20 mouse cellular contexts compared by ENCODE assay signal in genomic region chr1:23418941-23419340, GRCm38 (mm10). TPM values are rescaled to one million over a fixed set of nuclear protein-coding genes. Genes with fewer than 3 reads are reported as not detected.
A peak's percentile ranks its signal among the peaks of the same experiment; 100 is the strongest.
DNase-seq lines count a peak whose midpoint lies in the region; ATAC-seq and TF ChIP-seq lines count a peak whose summit lies in the region.
"Had no signal": no experiment of that assay in that cellular context is flagged by ENCODE, and none has a peak within 500 bp of the region (broad histone marks: within the 10 kb centered on the region; RNA-seq: fewer than 3 reads in every experiment).

No protein-coding gene starts in this region.

- no peak for TF ChIP-seq CTCF in liver, postnatal 0 days (IDR thresholded peaks at IDR 0.05; ENCODE audit: low read depth)

- H3K9me3 ChIP-seq in liver, embryonic 13.5 days (replicated peaks), result no peaks in the 10 kb centered on the region
- H3K9me3 ChIP-seq in liver, postnatal 0 days (ENCODE audit: low read length), result no peaks in the 10 kb centered on the region
- H3K9me3 ChIP-seq: embryonic facial prominence, embryonic 15.5 days; forebrain, embryonic 10.5 days; heart, embryonic 12.5 days; hindbrain, embryonic 12.5 days had no signal

- no peak overlapping the region for H3K4me2 ChIP-seq in liver, embryonic 13.5 days
- no peak overlapping the region for H3K4me2 ChIP-seq in liver, postnatal 0 days (ENCODE audit: low read depth, low read length)
- H3K4me2 ChIP-seq: embryonic facial prominence, embryonic 15.5 days; heart, embryonic 12.5 days; hindbrain, embryonic 12.5 days had no signal

- no peak for ATAC-seq in liver, embryonic 13.5 days (ENCODE audit: low read depth)
- ATAC-seq in liver, postnatal 0 days, result no peak
- peak; percentile 94 for ATAC-seq in megakaryocyte, adult 5-6 weeks (ENCODE audit: poor library complexity, severe bottlenecking)
- ATAC-seq: activated CD4-positive, CD25-positive, alpha-beta regulatory T cell, adult 4 months; forebrain, embryonic 14.5 days; hindbrain, embryonic 16.5 days; Patski had no signal

- H3K4me3 ChIP-seq in liver, embryonic 13.5 days (replicated peaks), result no peak overlapping the region
- no peak overlapping the region for H3K4me3 ChIP-seq in liver, postnatal 0 days (ENCODE audit: low read depth, low read length)
- H3K4me3 ChIP-seq: embryonic facial prominence, embryonic 15.5 days; erythroblast, embryonic 14.5 days; forebrain, embryonic 10.5 days; heart, embryonic 12.5 days; hindbrain, embryonic 12.5 days had no signal

- TF ChIP-seq EP300 in liver, postnatal 0 days (IDR thresholded peaks at IDR 0.05; ENCODE audit: low read depth), result no peak

- no peak for DNase-seq in liver, embryonic 13.5 days
- no peak for DNase-seq in liver, postnatal 0 days
- peak; percentile 43 for DNase-seq in MEL-GATA-1-ER (ENCODE audit: extremely low read depth, low read depth)
- no peak for DNase-seq in lung, adult 18-20 months
- DNase-seq in kidney, postnatal 10 days, result no peak
- no peak for DNase-seq in c-Kit-positive CD71-positive TER-119-positive erythroid progenitor cells, embryonic 14.5 days (ENCODE audit: low spot score)
- DNase-seq: adrenal gland, postnatal 14 days; cerebellum, adult 18-20 months; cerebellum, adult 9-11 months; embryo, embryonic 11 days had no signal

- WGBS in liver, embryonic 13.5 days (ENCODE audit: insufficient replicate concordance), result 74% methylated on average over 1 of the region's 1 CpGs
- WGBS in liver, postnatal 0 days (ENCODE audit: insufficient replicate concordance), result 73% methylated on average over 1 of the region's 1 CpGs

- H3K27ac ChIP-seq in liver, embryonic 13.5 days, result peak overlapping the region; percentile 51
- no peak overlapping the region for H3K27ac ChIP-seq in liver, postnatal 0 days (ENCODE audit: low read depth)
- H3K27ac ChIP-seq: embryonic facial prominence, embryonic 15.5 days; forebrain, embryonic 10.5 days; hindbrain, embryonic 12.5 days had no signal

- H3K9ac ChIP-seq in liver, embryonic 13.5 days, result no peak overlapping the region
- H3K9ac ChIP-seq in liver, postnatal 0 days (replicated peaks), result no peak overlapping the region
- H3K9ac ChIP-seq: embryonic facial prominence, embryonic 15.5 days; heart, embryonic 12.5 days; hindbrain, embryonic 12.5 days had no signal

- H3K27me3 ChIP-seq in liver, embryonic 13.5 days, result no peaks in the 10 kb centered on the region
- H3K27me3 ChIP-seq in liver, postnatal 0 days (ENCODE audit: insufficient read depth, low read length), result no peaks in the 10 kb centered on the region
- H3K27me3 ChIP-seq: embryonic facial prominence, embryonic 15.5 days; heart, embryonic 12.5 days; hindbrain, embryonic 12.5 days had no signal

- peaks cover 35% of the 10 kb centered on the region for H3K4me1 ChIP-seq in liver, embryonic 13.5 days (replicated peaks)
- peaks cover 12% of the 10 kb centered on the region for H3K4me1 ChIP-seq in liver, postnatal 0 days (ENCODE audit: insufficient read depth)
- H3K4me1 ChIP-seq: embryonic facial prominence, embryonic 15.5 days; forebrain, embryonic 10.5 days; heart, embryonic 12.5 days; hindbrain, embryonic 12.5 days had no signal

- H3K36me3 ChIP-seq in liver, embryonic 13.5 days, result no peaks in the 10 kb centered on the region
- H3K36me3 ChIP-seq in liver, postnatal 0 days (replicated peaks; ENCODE audit: insufficient read depth, low read length), result no peaks in the 10 kb centered on the region
- H3K36me3 ChIP-seq: embryonic facial prominence, embryonic 15.5 days; forebrain, embryonic 10.5 days; heart, embryonic 12.5 days; hindbrain, embryonic 12.5 days had no signal

RNA-seq across cellular contexts. Expression of gene Ogfrl1, which starts 21.4 kb away (rescaled TPM):
- polyA plus RNA-seq in liver, embryonic 13.5 days (2015; fragmentation: Nextera tagmentation; extraction: Ambion mirVana), result 12.7 and 20.0 TPM in 2 replicates
- 8.7 and 11.1 TPM in 2 replicates for polyA plus RNA-seq in liver, postnatal 0 days (2015; fragmentation: Nextera tagmentation; extraction: Ambion mirVana)
- 99.3 and 102 TPM in 2 replicates for total RNA-seq in megakaryocyte, adult 5-6 weeks (2015)
- total RNA-seq in megakaryocyte, adult 5-6 weeks (2017), result 58.4 and 73.8 TPM in 2 replicates
